Mouse (Mus musculus): ENCODE data around the gene Ceacam16. TPM values are rescaled to one million over a fixed set of nuclear protein-coding genes. Genes with fewer than 3 reads are reported as not detected.

Ceacam16 gene
- total and polyA plus RNA-seq, 3 experiments, result 0.12 to 0.18 TPM; not detected in 1

- Histone ChIP-seq H3K4me3 (ENCODE audit: control insufficient read depth in 1 of 2, insufficient read depth in 1 of 2, low read depth in 2 of 2, low read length in 2 of 2) (peak overlapping the region; percentile 43 to 51), H3K79me2 (ENCODE audit: control insufficient read depth, insufficient read depth, low read length, poor library complexity) (no peaks in the 10 kb centered on the region), H3K27ac (ENCODE audit: control insufficient read depth, low read depth, low read length) (peak overlapping the region; percentile 82), H3K36me3 (ENCODE audit: control insufficient read depth in 1 of 2, insufficient read depth in 2 of 2, low read length in 2 of 2) (peaks cover 0 to 15% of the 10 kb centered on the region in 2 experiments; a peak in 2 of 4 replicates), H3K9ac (ENCODE audit: control insufficient read depth, low read depth, low read length, poor library complexity, severe bottlenecking) (peak overlapping the region; percentile 68), H3K4me1 (ENCODE audit: control insufficient read depth in 1 of 2, insufficient read depth in 2 of 2, low read length in 2 of 2) (peaks cover 0 to 19% of the 10 kb centered on the region in 2 experiments), H3K27me3 (ENCODE audit: control insufficient read depth in 1 of 2, insufficient read depth in 2 of 2, low read length in 2 of 2) (no peaks in the 10 kb centered on the region; a peak in 1 of 4 replicates), H3K9me3 (replicated peaks; ENCODE audit: insufficient read depth, low read length) (no peaks in the 10 kb centered on the region)
- DNase-seq (ENCODE audit: low read depth, low spot score), result peak; percentile 90
- peak; percentile 83 to 97 for TF ChIP-seq EP300 (IDR thresholded peaks at IDR 0.05; ENCODE audit: low read depth in 1 of 2, low read length in 2 of 2)
- TF ChIP-seq MAFK (IDR thresholded peaks at IDR 0.05; ENCODE audit: borderline replicate concordance, low read depth, low read length), result no peak
- no peak for TF ChIP-seq ZC3H11A (IDR thresholded peaks at IDR 0.05; ENCODE audit: low read depth, low read length)
- TF ChIP-seq E2F4 (IDR thresholded peaks at IDR 0.05; ENCODE audit: borderline replicate concordance, low read depth, low read length), result no peak
- no peak for TF ChIP-seq POLR2AphosphoS5 (IDR thresholded peaks at IDR 0.05; ENCODE audit: borderline replicate concordance, low read depth, low read length)
- TF ChIP-seq TAL1 (IDR thresholded peaks at IDR 0.05; ENCODE audit: low read length), result peak; percentile 65
- TF ChIP-seq USF2 (IDR thresholded peaks at IDR 0.05; ENCODE audit: borderline replicate concordance in 1 of 2, insufficient read depth in 1 of 2, low read depth in 1 of 2, low read length in 2 of 2), result no peak
- TF ChIP-seq MXI1 (IDR thresholded peaks at IDR 0.05; ENCODE audit: low read depth, low read length), result no peak
- peak; percentile 67 for TF ChIP-seq ELF1 (IDR thresholded peaks at IDR 0.05; ENCODE audit: low read depth, low read length)
- peak; percentile 82 for TF ChIP-seq ETS1 (IDR thresholded peaks at IDR 0.05; ENCODE audit: low read depth, low read length)
- TF ChIP-seq MYC (IDR thresholded peaks at IDR 0.05; ENCODE audit: low read depth, low read length), result no peak
- no peak for TF ChIP-seq KAT2A (conservative IDR thresholded peaks at IDR 0.05; ENCODE audit: low read depth, low read length)
- TF ChIP-seq GABPA (IDR thresholded peaks at IDR 0.05; ENCODE audit: low read depth, low read length), result no peak; the same call in 1 of the 2 replicates
- TF ChIP-seq GATA1 (IDR thresholded peaks at IDR 0.05; ENCODE audit: low read depth, low read length), result peak; percentile 54
- TF ChIP-seq MAX (IDR thresholded peaks at IDR 0.05; ENCODE audit: low read length), result no peak
- TF ChIP-seq CHD1 (IDR thresholded peaks at IDR 0.05; ENCODE audit: low read depth, low read length), result no peak
- TF ChIP-seq NRF1 (IDR thresholded peaks at IDR 0.05; ENCODE audit: insufficient read depth, low read depth, low read length, poor library complexity, severe bottlenecking), result no peak
- no peak for TF ChIP-seq HCFC1 (IDR thresholded peaks at IDR 0.05; ENCODE audit: low read depth, low read length)
- no peak for TF ChIP-seq UBTF (IDR thresholded peaks at IDR 0.05; ENCODE audit: borderline replicate concordance, insufficient read depth, low read depth, low read length)
- no peak for TF ChIP-seq SMC3 (IDR thresholded peaks at IDR 0.05; ENCODE audit: low read depth, low read length)
- TF ChIP-seq ZMIZ1 (IDR thresholded peaks at IDR 0.05; ENCODE audit: low read depth, low read length), result no peak
- peak; percentile 61 for TF ChIP-seq SIN3A (IDR thresholded peaks at IDR 0.05; ENCODE audit: low read length)
- no peak for TF ChIP-seq BHLHE40 (IDR thresholded peaks at IDR 0.05; ENCODE audit: borderline replicate concordance, low read depth, low read length)
- peak; percentile 63 for TF ChIP-seq TBP (IDR thresholded peaks at IDR 0.05; ENCODE audit: low read depth, low read length)
- TF ChIP-seq USF1 (IDR thresholded peaks at IDR 0.05; ENCODE audit: low read depth, low read length), result no peak
- no peak for TF ChIP-seq CHD2 (IDR thresholded peaks at IDR 0.05; ENCODE audit: low read length)
- no peak for TF ChIP-seq CTCF (IDR thresholded peaks at IDR 0.05 in 2 of 3, conservative IDR thresholded peaks at IDR 0.05 in 1 of 3; ENCODE audit: control insufficient read depth in 1 of 3, insufficient read depth in 1 of 3, low read depth in 2 of 3, low read length in 3 of 3, poor library complexity in 1 of 3, severe bottlenecking in 1 of 3)
- TF ChIP-seq RAD21 (IDR thresholded peaks at IDR 0.05; ENCODE audit: low read depth, low read length), result no peak
- TF ChIP-seq MEF2A (IDR thresholded peaks at IDR 0.05; ENCODE audit: extremely low read depth, insufficient replicate concordance, low read depth, low read length, poor library complexity, severe bottlenecking), result no peak
- peak in 1 of 2 experiments; percentile 72; a peak in 2 of 4 replicates for TF ChIP-seq POLR2A (IDR thresholded peaks at IDR 0.05; ENCODE audit: control insufficient read depth in 1 of 2, insufficient read depth in 1 of 2, low read depth in 1 of 2, low read length in 2 of 2, poor library complexity in 1 of 2)
- no peak; the same call in 1 of the 2 replicates for TF ChIP-seq JUND (IDR thresholded peaks at IDR 0.05; ENCODE audit: low read depth, low read length)
- TF ChIP-seq TCF12 (IDR thresholded peaks at IDR 0.05; ENCODE audit: low read depth, low read length), result peak; percentile 85
- TF ChIP-seq POLR2AphosphoS2 (IDR thresholded peaks at IDR 0.05; ENCODE audit: low read length), result no peak
- TF ChIP-seq ZKSCAN1 (IDR thresholded peaks at IDR 0.05; ENCODE audit: low read depth, low read length), result no peak
- TF ChIP-seq MYB (IDR thresholded peaks at IDR 0.05; ENCODE audit: low read depth, low read length), result 0 out of 2 replicates have a peak, but pooled peaks have one; percentile 10
- no peak; the same call in 1 of the 2 replicates for TF ChIP-seq MAZ (IDR thresholded peaks at IDR 0.05; ENCODE audit: low read depth, low read length)
- TF ChIP-seq ZNF384 (IDR thresholded peaks at IDR 0.05; ENCODE audit: low read depth, low read length), result no peak
These were observed 10.1 kb upstream of the Ceacam16 start for GRCm38 (mm10) chr7:19871137-19871621.
